Mouse (Mus musculus) mouse trophoblast stem cell (cell line): ENCODE results near the gene Slc13a5.

Experiments used
- in situ Hi-C, 2 experiments: fragments of 300-500 bp; cut with MseI, MboI; formaldehyde crosslinking; loops; 2 replicates in 1 of 2; 3 replicates in 1 of 2; pipeline ENCODE4 v1.15.1; 2025

The Slc13a5 gene

GRCm38 (mm10) chr11:72207204-72207833 lies 59.7 kb downstream of the Slc13a5 start, which contains the start of the genes 4933427D14Rik and Txndc17:
4933427D14Rik (minus strand) TSS chr11:72207459.
Txndc17 (plus strand) TSS chr11:72207547.
- in situ Hi-C loops, result no loop called here

GRCm38 (mm10) chr11:72206341-72207203 lies 60.5 kb downstream of the Slc13a5 start, which contains the start of gene Gm43951:
Gm43951 (minus strand) TSS chr11:72206840.
- in situ Hi-C loops, result no loop called here

GRCm38 (mm10) chr11:72205256-72205655 lies 61.8 kb downstream of the Slc13a5 start:
- in situ Hi-C loops, result no loop called here

GRCm38 (mm10) chr11:72203440-72203839 lies 63.6 kb downstream of the Slc13a5 start:
- in situ Hi-C loops, result no loop called here

GRCm38 (mm10) chr11:72196506-72196905 lies 70.5 kb downstream of the Slc13a5 start:
- in situ Hi-C loops, result no loop called here

GRCm38 (mm10) chr11:72194259-72194658 lies 72.8 kb downstream of the Slc13a5 start:
- in situ Hi-C loops, result no loop called here
